Mouse (Mus musculus): ENCODE measurements around the gene Bmpr1b. TPM values are rescaled to one million over a fixed set of nuclear protein-coding genes. Genes with fewer than 3 reads are reported as not detected.
"Not testable (repeated sequence)": the region's sequence is repeated elsewhere in the genome, so short reads cannot be mapped to it uniquely, and the experiment has no call there.

Gene Bmpr1b
- 8.1 and 8.5 TPM in 2 replicates for polyA plus RNA-seq (2015; fragmentation: Nextera tagmentation; extraction: Ambion mirVana)

GRCm38 (mm10) chr3:142168863-142169521 lies at the start of gene Bmpr1b:
Gene Bmpr1b (minus strand): TSS chr3:142169425.
- WGBS, result under 1% methylated on average over 55 of the region's 65 CpGs
- ATAC-seq (replicated peaks; ENCODE audit: low FRiP score), result peak; percentile 91
- H3K27ac ChIP-seq, result peak within 1 kb of the TSS; percentile 84
- H3K9ac ChIP-seq, result peak within 1 kb of the TSS; percentile 81
- H3K36me3 ChIP-seq, result no peaks in the 10 kb centered on the region
- peaks cover 24% of the 10 kb centered on the region for H3K4me1 ChIP-seq
- H3K9me3 ChIP-seq (replicated peaks), result no peaks in the 10 kb centered on the region
- peak within 1 kb of the TSS; percentile 77 for H3K4me3 ChIP-seq (replicated peaks)
- peak within 1 kb of the TSS; percentile 94 for H3K4me2 ChIP-seq
- H3K27me3 ChIP-seq, result peaks cover 18% of the 10 kb centered on the region

- Histone ChIP-seq H3K9me3 (replicated peaks) (no peaks in the 10 kb centered on the region), H3K27ac (no peak overlapping the region), H3K36me3 (no peaks in the 10 kb centered on the region), H3K4me3 (replicated peaks) (no peak overlapping the region), H3K27me3 (no peaks in the 10 kb centered on the region), H3K4me2 (no peak overlapping the region), H3K4me1 (peaks cover 8% of the 10 kb centered on the region), H3K9ac (no peak overlapping the region)
- no peak for ATAC-seq (replicated peaks; ENCODE audit: low FRiP score)
- WGBS, result 59% methylated on average over 2 of the region's 2 CpGs
These were observed 43.6 kb upstream of the Bmpr1b start for GRCm38 (mm10) chr3:142212821-142213220.

- Histone ChIP-seq H3K27me3 (no peaks in the 10 kb centered on the region), H3K27ac (no peak overlapping the region), H3K36me3 (no peaks in the 10 kb centered on the region), H3K9me3 (replicated peaks) (no peaks in the 10 kb centered on the region), H3K9ac (no peak overlapping the region), H3K4me1 (peaks cover 8% of the 10 kb centered on the region), H3K4me3 (replicated peaks) (no peak overlapping the region), H3K4me2 (no peak overlapping the region)
- 48% methylated on average over 3 of the region's 3 CpGs for whole genome bisulfite sequencing
- ATAC-seq (replicated peaks; ENCODE audit: low FRiP score), result no peak
These were observed 43.0 kb upstream of the Bmpr1b start for GRCm38 (mm10) chr3:142212186-142212585.

- Histone ChIP-seq H3K4me3 (replicated peaks) (no peak overlapping the region), H3K27ac (no peak overlapping the region), H3K9ac (no peak overlapping the region), H3K4me2 (no peak overlapping the region), H3K27me3 (no peaks in the 10 kb centered on the region), H3K9me3 (replicated peaks) (no peaks in the 10 kb centered on the region), H3K4me1 (peaks cover 7% of the 10 kb centered on the region), H3K36me3 (no peaks in the 10 kb centered on the region)
- WGBS, result 76% methylated on average over 6 of the region's 6 CpGs
- no peak; the same call in 1 of the 2 replicates for ATAC-seq (replicated peaks; ENCODE audit: low FRiP score)
These were observed 40.8 kb upstream of the Bmpr1b start for GRCm38 (mm10) chr3:142209981-142210380.

- Histone ChIP-seq H3K27me3 (no peaks in the 10 kb centered on the region), H3K4me1 (peaks cover 6% of the 10 kb centered on the region), H3K4me3 (replicated peaks) (no peak overlapping the region), H3K9me3 (replicated peaks) (no peaks in the 10 kb centered on the region), H3K36me3 (no peaks in the 10 kb centered on the region), H3K27ac (no peak overlapping the region), H3K9ac (no peak overlapping the region), H3K4me2 (no peak overlapping the region)
- 79% methylated on average over 11 of the region's 11 CpGs for WGBS
- no peak for ATAC-seq (replicated peaks; ENCODE audit: low FRiP score)
These were observed 39.8 kb upstream of the Bmpr1b start for GRCm38 (mm10) chr3:142209057-142209456.

GRCm38 (mm10) chr3:142207488-142207887 lies 38.3 kb upstream of the Bmpr1b start:
- Histone ChIP-seq H3K27me3 (no peaks in the 10 kb centered on the region), H3K4me2 (no peak overlapping the region), H3K4me1 (peaks cover 6% of the 10 kb centered on the region), H3K27ac (no peak overlapping the region), H3K9ac (no peak overlapping the region), H3K36me3 (no peaks in the 10 kb centered on the region), H3K4me3 (replicated peaks) (no peak overlapping the region), H3K9me3 (replicated peaks) (0 out of 2 replicates have a peak, but pooled peaks cover 5% of the 10 kb centered on the region)
- 93% methylated on average over 6 of the region's 6 CpGs for WGBS
- no peak for ATAC-seq (replicated peaks; ENCODE audit: low FRiP score)

GRCm38 (mm10) chr3:142206316-142206715 lies 37.1 kb upstream of the Bmpr1b start:
- H3K4me1 ChIP-seq, result peaks cover 6% of the 10 kb centered on the region
- H3K9ac ChIP-seq, result no peak overlapping the region
- no peaks in the 10 kb centered on the region for H3K36me3 ChIP-seq
- 0 out of 2 replicates have a peak, but pooled peaks cover 7% of the 10 kb centered on the region for H3K9me3 ChIP-seq (replicated peaks)
- no peaks in the 10 kb centered on the region for H3K27me3 ChIP-seq
- WGBS, result 56% methylated on average over 3 of the region's 3 CpGs
- ATAC-seq (replicated peaks; ENCODE audit: low FRiP score), result no peak
- H3K27ac ChIP-seq, result no peak overlapping the region
- no peak overlapping the region for H3K4me3 ChIP-seq (replicated peaks)
- H3K4me2 ChIP-seq, result no peak overlapping the region

- H3K4me1 ChIP-seq, result no peaks in the 10 kb centered on the region
- H3K9me3 ChIP-seq (replicated peaks), result no peaks in the 10 kb centered on the region
- H3K36me3 ChIP-seq, result no peaks in the 10 kb centered on the region
- H3K27ac ChIP-seq, result no peak overlapping the region
- ATAC-seq (replicated peaks; ENCODE audit: low FRiP score), result no peak
- H3K4me2 ChIP-seq, result no peak overlapping the region
- H3K4me3 ChIP-seq (replicated peaks), result no peak overlapping the region
- no peak overlapping the region for H3K9ac ChIP-seq
- H3K27me3 ChIP-seq, result no peaks in the 10 kb centered on the region
- 84% methylated on average over 8 of the region's 8 CpGs for WGBS
These were observed 26.9 kb upstream of the Bmpr1b start for GRCm38 (mm10) chr3:142196142-142196541.

GRCm38 (mm10) chr3:142191627-142192026 lies 22.4 kb upstream of the Bmpr1b start:
- H3K4me2 ChIP-seq; H3K4me3 ChIP-seq (replicated peaks); H3K27ac ChIP-seq; H3K36me3 ChIP-seq; ATAC-seq (replicated peaks; ENCODE audit: low FRiP score); H3K9me3 ChIP-seq (replicated peaks); H3K27me3 ChIP-seq; H3K9ac ChIP-seq; H3K4me1 ChIP-seq: not testable (repeated sequence)

GRCm38 (mm10) chr3:142186551-142186950 lies 17.3 kb upstream of the Bmpr1b start:
- Histone ChIP-seq H3K4me2 (no peak overlapping the region), H3K9ac (no peak overlapping the region), H3K4me3 (replicated peaks) (no peak overlapping the region), H3K4me1 (no peaks in the 10 kb centered on the region), H3K27ac (no peak overlapping the region), H3K27me3 (no peaks in the 10 kb centered on the region), H3K36me3 (no peaks in the 10 kb centered on the region), H3K9me3 (replicated peaks) (no peaks in the 10 kb centered on the region)
- ATAC-seq (replicated peaks; ENCODE audit: low FRiP score), result no peak
- WGBS, result 84% methylated on average over 3 of the region's 3 CpGs

- WGBS, result 80% methylated on average over 4 of the region's 4 CpGs
- Histone ChIP-seq H3K4me3 (replicated peaks) (no peak overlapping the region), H3K27me3 (peaks cover 18% of the 10 kb centered on the region), H3K4me1 (peaks cover 7% of the 10 kb centered on the region), H3K4me2 (no peak overlapping the region), H3K9me3 (replicated peaks) (no peaks in the 10 kb centered on the region), H3K9ac (no peak overlapping the region), H3K36me3 (no peaks in the 10 kb centered on the region), H3K27ac (no peak overlapping the region)
- no peak for ATAC-seq (replicated peaks; ENCODE audit: low FRiP score)
These were observed 4.8 kb upstream of the Bmpr1b start for GRCm38 (mm10) chr3:142173996-142174395.

- peak overlapping the region; percentile 77 for H3K4me3 ChIP-seq (replicated peaks)
- H3K36me3 ChIP-seq, result no peaks in the 10 kb centered on the region
- peak overlapping the region; percentile 81 for H3K9ac ChIP-seq
- peak; percentile 49; the same call in 1 of the 2 replicates for ATAC-seq (replicated peaks; ENCODE audit: low FRiP score)
- H3K9me3 ChIP-seq (replicated peaks), result no peaks in the 10 kb centered on the region
- peak overlapping the region; percentile 94 for H3K4me2 ChIP-seq
- peaks cover 18% of the 10 kb centered on the region for H3K27me3 ChIP-seq
- peak overlapping the region; percentile 84 for H3K27ac ChIP-seq
- H3K4me1 ChIP-seq, result peaks cover 26% of the 10 kb centered on the region
- 8% methylated on average over 9 of the region's 9 CpGs for WGBS
These were observed 868 bp downstream of the Bmpr1b start for GRCm38 (mm10) chr3:142168251-142168862.
